Comparison of ENCODE assay signal across 23 mouse cellular contexts in genomic region chr5:141651690-141652377, GRCm38 (mm10).
"Had no signal": no experiment of that assay in that cellular context is flagged by ENCODE, and none has a peak within 500 bp of the region (broad histone marks: within the 10 kb centered on the region; RNA-seq: fewer than 3 reads in every experiment).

No protein-coding gene starts in this region.

- H3K4me2 ChIP-seq: lung, embryonic 15.5 days; midbrain, embryonic 12.5 days; neural tube, embryonic 13.5 days; neural tube, embryonic 15.5 days had no signal

- H3K9ac ChIP-seq: liver, postnatal 0 days; lung, embryonic 15.5 days; midbrain, embryonic 12.5 days; neural tube, embryonic 13.5 days; neural tube, embryonic 15.5 days had no signal

- H3K27ac ChIP-seq: lung, embryonic 15.5 days; macrophage; midbrain, embryonic 10.5 days; midbrain, embryonic 12.5 days; neural tube, embryonic 13.5 days; neural tube, embryonic 15.5 days had no signal

- H3K36me3 ChIP-seq: lung, embryonic 15.5 days; midbrain, embryonic 10.5 days; midbrain, embryonic 12.5 days; neural tube, embryonic 13.5 days; neural tube, embryonic 15.5 days had no signal

- ATAC-seq: liver, postnatal 0 days; lung, postnatal 0 days; midbrain, embryonic 16.5 days had no signal

- DNase-seq: liver, postnatal 0 days; lung, adult 2 months; lung, postnatal 14 days; lung, postnatal 36 days; midbrain, embryonic 14.5 days; retina, postnatal 1 day; right cerebral cortex, adult 18-20 months; right cerebral cortex, postnatal 25 days; right cerebral cortex, postnatal 4 days; spleen, adult 18-20 months; thymus, adult 18-20 months; thymus, postnatal 14 days; thymus, postnatal 36 days had no signal

- H3K4me1 ChIP-seq: lung, embryonic 15.5 days; megakaryocyte, embryonic 14.5 days; midbrain, embryonic 10.5 days; midbrain, embryonic 12.5 days; neural tube, embryonic 15.5 days had no signal

- H3K27me3 ChIP-seq: lung, embryonic 15.5 days; megakaryocyte, embryonic 14.5 days; midbrain, embryonic 12.5 days; neural tube, embryonic 13.5 days; neural tube, embryonic 15.5 days had no signal

- H3K4me3 ChIP-seq: lung, embryonic 15.5 days; megakaryocyte, embryonic 14.5 days; midbrain, embryonic 10.5 days; midbrain, embryonic 12.5 days; myocyte; neural tube, embryonic 13.5 days; neural tube, embryonic 15.5 days had no signal

- H3K9me3 ChIP-seq: lung, embryonic 15.5 days; megakaryocyte, embryonic 14.5 days; midbrain, embryonic 10.5 days; midbrain, embryonic 12.5 days; neural tube, embryonic 13.5 days; neural tube, embryonic 15.5 days had no signal
